Mouse (Mus musculus) megakaryocyte, embryonic 14.5 days (primary cell): ENCODE data around the gene Parp16. TPM values are rescaled to one million over a fixed set of nuclear protein-coding genes. Genes with fewer than 3 reads are reported as not detected.
A peak's percentile ranks its signal among the peaks of the same experiment; 100 is the strongest.

Experiments used
- H3K27me3 ChIP-seq: replicated peaks from 2 replicates; pipeline ENCODE3; 2012; ENCODE audit warnings: inconsistent platforms
- H3K36me3 ChIP-seq: replicated peaks from 2 replicates; pipeline ENCODE3; 2012; ENCODE audit warnings: low read length, inconsistent platforms, mixed read lengths
- H3K4me1 ChIP-seq: 2 replicates; pipeline ENCODE4 v1.6.1; 2012; ENCODE audit warnings: inconsistent platforms
- H3K4me3 ChIP-seq: replicated peaks from 2 replicates; pipeline ENCODE3; 2012; ENCODE audit warnings: moderate library complexity, mild to moderate bottlenecking, inconsistent platforms
- H3K9me3 ChIP-seq: 2 replicates; pipeline ENCODE4 v1.6.1; 2012; ENCODE audit warnings: inconsistent platforms
- FLI1 ChIP-seq: IDR thresholded peaks from 2 replicates; pipeline ENCODE4 v1.6.1; 2012; ENCODE audit warnings: low read length, inconsistent platforms, mixed read lengths
- GATA1 ChIP-seq: IDR thresholded peaks from 3 replicates; pipeline ENCODE4 v1.6.1; 2012; ENCODE audit warnings: mixed read lengths, low read length, inconsistent platforms, borderline replicate concordance
- polyA plus RNA-seq: library from polyadenylated mRNA; stranded (reverse); fragments of >175 nt; gene quantifications from 2 replicates; pipeline ENCODE4 v1.2.3, GENCODE M21; 2012; ENCODE audit warnings: low replicate concordance; ENCODE audit not compliant: insufficient read depth

Gene Parp16
- polyA plus RNA-seq = 2.6 and 3.6 TPM in 2 replicates

- H3K4me1 ChIP-seq = peaks cover 65% of the 10 kb centered on the region
Observed at GRCm38 (mm10) chr9:65195053-65195452, at the start of gene Parp16. Gene Parp16, plus strand, starts transcription at chr9:65195353.

GRCm38 (mm10) chr9:65146001-65146400 is 49.2 kb upstream of the Parp16 start:
- H3K4me1 ChIP-seq = peaks cover 15% of the 10 kb centered on the region
- no peak overlapping the region for H3K4me3 ChIP-seq
- no peaks in the 10 kb centered on the region for H3K9me3 ChIP-seq
- no peaks in the 10 kb centered on the region for H3K36me3 ChIP-seq
- TF ChIP-seq GATA1 = no peak
- TF ChIP-seq FLI1 = no peak
- peaks cover 92% of the 10 kb centered on the region for H3K27me3 ChIP-seq

More at GRCm38 (mm10) chr9:65195053-65195452, at the start of gene Parp16:
- Histone ChIP-seq H3K4me3 (peak within 1 kb of the TSS; percentile 90), H3K9me3 (no peaks in the 10 kb centered on the region), H3K36me3 (no peaks in the 10 kb centered on the region), H3K27me3 (peaks cover 4% of the 10 kb centered on the region)
- no peak for TF ChIP-seq FLI1
- no peak for TF ChIP-seq GATA1

- TF ChIP-seq FLI1 (no peak), GATA1 (no peak)
- peaks cover 85% of the 10 kb centered on the region for H3K27me3 ChIP-seq
- H3K4me3 ChIP-seq = no peak overlapping the region
- no peaks in the 10 kb centered on the region for H3K9me3 ChIP-seq
- no peaks in the 10 kb centered on the region for H3K36me3 ChIP-seq
- H3K4me1 ChIP-seq = no peaks in the 10 kb centered on the region
Observed at GRCm38 (mm10) chr9:65148507-65148906, 46.6 kb upstream of the Parp16 start.

GRCm38 (mm10) chr9:65152711-65153330 is 42.3 kb upstream of the Parp16 start:
- Histone ChIP-seq H3K36me3 (no peaks in the 10 kb centered on the region), H3K4me3 (no peak overlapping the region), H3K4me1 (0 out of 2 replicates have a peak, but pooled peaks cover 3% of the 10 kb centered on the region), H3K9me3 (no peaks in the 10 kb centered on the region), H3K27me3 (peaks cover 88% of the 10 kb centered on the region)
- TF ChIP-seq FLI1 (no peak), GATA1 (no peak)

GRCm38 (mm10) chr9:65153331-65153711 is 41.8 kb upstream of the Parp16 start:
- Histone ChIP-seq H3K9me3 (no peaks in the 10 kb centered on the region), H3K4me3 (no peak overlapping the region), H3K4me1 (0 out of 2 replicates have a peak, but pooled peaks cover 3% of the 10 kb centered on the region), H3K27me3 (peaks cover 88% of the 10 kb centered on the region), H3K36me3 (no peaks in the 10 kb centered on the region)
- TF ChIP-seq FLI1 (no peak), GATA1 (no peak)

- 0 out of 2 replicates have a peak, but pooled peaks cover 3% of the 10 kb centered on the region for H3K4me1 ChIP-seq
- H3K9me3 ChIP-seq = no peaks in the 10 kb centered on the region
- no peak overlapping the region for H3K4me3 ChIP-seq
- TF ChIP-seq FLI1 (no peak), GATA1 (no peak)
- no peaks in the 10 kb centered on the region for H3K36me3 ChIP-seq
- peaks cover 85% of the 10 kb centered on the region for H3K27me3 ChIP-seq
Observed at GRCm38 (mm10) chr9:65154692-65155455, 40.3 kb upstream of the Parp16 start.

GRCm38 (mm10) chr9:65156604-65157003 is 38.5 kb upstream of the Parp16 start:
- no peak overlapping the region for H3K4me3 ChIP-seq
- TF ChIP-seq FLI1 = no peak
- no peak for TF ChIP-seq GATA1
- H3K36me3 ChIP-seq = no peaks in the 10 kb centered on the region
- no peaks in the 10 kb centered on the region for H3K9me3 ChIP-seq
- H3K27me3 ChIP-seq = peaks cover 90% of the 10 kb centered on the region
- 0 out of 2 replicates have a peak, but pooled peaks cover 3% of the 10 kb centered on the region for H3K4me1 ChIP-seq

- H3K4me3 ChIP-seq = no peak overlapping the region
- no peaks in the 10 kb centered on the region for H3K9me3 ChIP-seq
- peaks cover 7% of the 10 kb centered on the region for H3K4me1 ChIP-seq
- peaks cover 93% of the 10 kb centered on the region for H3K27me3 ChIP-seq
- no peak for TF ChIP-seq GATA1
- no peak for TF ChIP-seq FLI1
- H3K36me3 ChIP-seq = no peaks in the 10 kb centered on the region
Observed at GRCm38 (mm10) chr9:65157631-65158030, 37.5 kb upstream of the Parp16 start.

- H3K9me3 ChIP-seq = peaks cover 8% of the 10 kb centered on the region
- no peak overlapping the region for H3K4me3 ChIP-seq
- H3K36me3 ChIP-seq = no peaks in the 10 kb centered on the region
- no peak for TF ChIP-seq GATA1
- TF ChIP-seq FLI1 = no peak
- H3K27me3 ChIP-seq = peaks cover 91% of the 10 kb centered on the region
- peaks cover 14% of the 10 kb centered on the region for H3K4me1 ChIP-seq
Observed at GRCm38 (mm10) chr9:65161188-65161587, 34.0 kb upstream of the Parp16 start.

- H3K27me3 ChIP-seq = peaks cover 91% of the 10 kb centered on the region
- TF ChIP-seq FLI1 = no peak
- TF ChIP-seq GATA1 = no peak
Observed at GRCm38 (mm10) chr9:65161881-65162280, 33.3 kb upstream of the Parp16 start.

More at GRCm38 (mm10) chr9:65161881-65162280, 33.3 kb upstream of the Parp16 start:
- H3K36me3 ChIP-seq = no peaks in the 10 kb centered on the region
- peaks cover 8% of the 10 kb centered on the region for H3K9me3 ChIP-seq
- no peak overlapping the region for H3K4me3 ChIP-seq
- peaks cover 11% of the 10 kb centered on the region for H3K4me1 ChIP-seq
